Mouse (Mus musculus) embryonic fibroblast, embryonic 13.5 days (primary cell): ENCODE results near the gene Glis1.

ENCODE experiments used
- CTCF ChIP-seq: IDR thresholded peaks from 2 replicates; pipeline ENCODE4 v1.5.1; 2011; ENCODE audit warnings: mild to moderate bottlenecking, control low read depth, low read length, moderate library complexity, borderline replicate concordance; ENCODE audit not compliant: insufficient read depth
- POLR2A ChIP-seq: IDR thresholded peaks from 2 replicates; pipeline ENCODE4 v1.6.1; 2011; ENCODE audit warnings: low read depth, mild to moderate bottlenecking, control low read depth, low read length, moderate library complexity

GRCm38 (mm10) chr4:107421711-107422110 is 12.7 kb upstream of the Glis1 start:
- TF ChIP-seq CTCF (no peak), POLR2A (no peak)
